Mouse (Mus musculus) heart, postnatal 0 days (tissue): ENCODE results near the gene Mmrn2.

Experiments used
- CTCF ChIP-seq: IDR thresholded peaks from 2 replicates; pipeline ENCODE4 v1.5.1; 2016; ENCODE audit warnings: antibody characterized with exemption, control low read depth, low read depth
- EP300 ChIP-seq: IDR thresholded peaks from 2 replicates; pipeline ENCODE4 v1.6.1; 2016; ENCODE audit warnings: antibody characterized with exemption, low read depth

GRCm38 (mm10) chr14:34348301-34348700 lies 27.0 kb upstream of the Mmrn2 start:
- TF ChIP-seq CTCF (no peak), EP300 (no peak)
